Mouse (Mus musculus): ENCODE measurements at regions not wholly inside any gene's neighbourhood (a gene's known extent, or its start where the extent isn't known, plus 50 kb on each side); places are given as distances from the start of the nearest gene placed in this dataset.

DNA sequence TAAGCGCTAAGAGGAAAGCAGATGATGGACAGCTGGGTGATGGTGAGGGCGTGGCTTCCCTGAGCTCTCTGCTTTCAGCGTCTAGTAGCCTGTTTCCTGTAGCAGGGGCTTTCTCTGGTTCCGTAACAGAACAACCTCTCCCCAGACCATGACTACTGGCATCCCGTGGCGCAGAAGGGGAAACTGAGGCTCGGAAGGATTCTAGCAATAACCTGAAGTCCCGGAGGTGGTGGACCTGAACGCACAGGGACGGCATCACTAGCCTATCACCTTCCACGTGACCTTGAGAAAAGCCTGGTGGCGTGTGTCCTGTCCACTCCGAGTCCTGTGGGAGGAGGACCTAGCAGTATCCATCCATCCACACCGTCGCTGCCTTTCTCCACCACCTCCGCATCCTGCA is 208.1 kb downstream of the Gm26897 start:
- no peaks in the 10 kb centered on the region for H3K36me3 ChIP-seq (ENCODE audit: control insufficient read depth, insufficient read depth, low read length)
- no peak for ATAC-seq (ENCODE audit: insufficient read depth, low FRiP score)
- no peak overlapping the region for H3K9ac ChIP-seq (ENCODE audit: low read length)
- no peaks in the 10 kb centered on the region for H3K4me1 ChIP-seq (ENCODE audit: control insufficient read depth, insufficient read depth, low read length)
- H3K4me3 ChIP-seq (replicated peaks; ENCODE audit: low read length), result no peak overlapping the region
- 71% methylated on average over 16 of the region's 16 CpGs for WGBS
- H3K9me3 ChIP-seq (replicated peaks; ENCODE audit: control insufficient read depth, low read length), result no peaks in the 10 kb centered on the region
- no peak overlapping the region for H3K4me2 ChIP-seq (ENCODE audit: low read depth, low read length)
- no peaks in the 10 kb centered on the region for H3K27me3 ChIP-seq (ENCODE audit: control insufficient read depth, insufficient read depth, low read length)
- no peak overlapping the region for H3K27ac ChIP-seq (ENCODE audit: low read length)

DNA sequence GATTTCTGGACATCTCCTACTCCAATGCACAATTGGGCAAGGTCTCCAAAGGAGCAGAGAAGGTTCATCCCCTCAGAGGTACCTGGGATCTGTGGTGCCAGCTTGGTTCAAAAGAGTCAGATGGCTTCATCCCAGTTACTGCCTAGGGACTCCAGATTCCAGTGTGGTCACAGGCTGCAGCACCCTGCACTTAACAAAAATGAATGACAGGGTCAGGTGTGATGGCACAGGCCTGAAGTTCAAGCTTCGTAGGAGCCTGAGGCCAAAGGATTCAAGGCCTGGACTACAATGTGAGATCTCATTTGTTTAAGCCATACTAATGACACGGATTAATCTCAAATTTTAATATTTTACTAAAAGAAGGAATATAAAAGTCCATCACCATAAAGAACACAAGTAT is 209.1 kb downstream of the Gm26897 start:
- Histone ChIP-seq H3K4me3 (replicated peaks; ENCODE audit: low read length) (no peak overlapping the region), H3K9ac (ENCODE audit: low read length) (no peak overlapping the region), H3K27me3 (ENCODE audit: control insufficient read depth, insufficient read depth, low read length) (no peaks in the 10 kb centered on the region), H3K9me3 (replicated peaks; ENCODE audit: control insufficient read depth, low read length) (no peaks in the 10 kb centered on the region), H3K4me1 (ENCODE audit: control insufficient read depth, insufficient read depth, low read length) (no peaks in the 10 kb centered on the region), H3K36me3 (ENCODE audit: control insufficient read depth, insufficient read depth, low read length) (no peaks in the 10 kb centered on the region), H3K4me2 (ENCODE audit: low read depth, low read length) (no peak overlapping the region), H3K27ac (ENCODE audit: low read length) (no peak overlapping the region)
- WGBS, result 88% methylated on average over 2 of the region's 2 CpGs
- no peak for ATAC-seq (ENCODE audit: insufficient read depth, low FRiP score)

DNA sequence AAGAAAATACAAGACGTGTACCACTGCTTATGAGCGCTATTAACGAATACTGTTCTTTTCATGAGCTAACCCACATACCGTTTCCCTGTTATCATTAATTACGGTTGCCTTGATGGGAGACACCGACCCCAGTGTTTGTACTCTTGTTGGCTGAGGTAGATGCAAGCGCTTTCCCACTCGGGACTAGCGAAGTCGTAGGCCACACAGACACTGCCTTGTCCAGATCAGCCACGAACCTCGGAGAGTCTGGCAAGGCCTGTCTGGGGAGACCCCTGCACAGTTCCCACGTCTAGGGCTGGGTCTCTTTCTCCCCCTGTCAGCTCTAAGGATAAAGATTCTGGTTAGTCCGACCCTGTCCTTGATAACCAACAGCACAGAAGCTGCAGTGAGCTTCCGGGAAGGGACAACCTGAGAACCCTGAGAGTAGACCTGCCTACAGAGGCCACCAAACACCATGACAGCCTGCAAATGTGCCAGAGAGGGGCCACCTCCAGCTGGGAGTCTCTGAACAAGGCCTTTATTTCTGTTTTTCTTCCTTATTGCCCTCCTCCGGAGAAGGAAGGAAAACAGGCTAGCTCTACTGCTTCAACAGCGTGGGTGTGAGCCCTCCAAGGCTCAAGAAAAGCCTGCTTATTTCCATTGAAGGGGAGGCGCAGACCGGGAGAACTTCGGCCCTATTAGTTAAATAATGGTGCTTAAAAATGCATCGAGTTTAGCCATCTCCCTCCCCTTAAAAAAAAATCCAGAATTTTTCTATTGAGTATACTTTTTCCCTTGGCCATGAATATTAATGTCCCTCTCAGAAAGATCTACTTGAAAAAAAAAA is 209.8 kb downstream of the Gm26897 start:
- H3K27ac ChIP-seq (ENCODE audit: low read length), result no peak overlapping the region
- H3K4me3 ChIP-seq (replicated peaks; ENCODE audit: low read length), result no peak overlapping the region
- no peaks in the 10 kb centered on the region for H3K36me3 ChIP-seq (ENCODE audit: control insufficient read depth, insufficient read depth, low read length)
- no peak overlapping the region for H3K4me2 ChIP-seq (ENCODE audit: low read depth, low read length)
- no peaks in the 10 kb centered on the region for H3K27me3 ChIP-seq (ENCODE audit: control insufficient read depth, insufficient read depth, low read length)
- no peak overlapping the region for H3K9ac ChIP-seq (ENCODE audit: low read length)
- no peak for ATAC-seq (ENCODE audit: insufficient read depth, low FRiP score)
- 68% methylated on average over 21 of the region's 21 CpGs for WGBS
- H3K9me3 ChIP-seq (replicated peaks; ENCODE audit: control insufficient read depth, low read length), result no peaks in the 10 kb centered on the region
- no peaks in the 10 kb centered on the region for H3K4me1 ChIP-seq (ENCODE audit: control insufficient read depth, insufficient read depth, low read length)

DNA sequence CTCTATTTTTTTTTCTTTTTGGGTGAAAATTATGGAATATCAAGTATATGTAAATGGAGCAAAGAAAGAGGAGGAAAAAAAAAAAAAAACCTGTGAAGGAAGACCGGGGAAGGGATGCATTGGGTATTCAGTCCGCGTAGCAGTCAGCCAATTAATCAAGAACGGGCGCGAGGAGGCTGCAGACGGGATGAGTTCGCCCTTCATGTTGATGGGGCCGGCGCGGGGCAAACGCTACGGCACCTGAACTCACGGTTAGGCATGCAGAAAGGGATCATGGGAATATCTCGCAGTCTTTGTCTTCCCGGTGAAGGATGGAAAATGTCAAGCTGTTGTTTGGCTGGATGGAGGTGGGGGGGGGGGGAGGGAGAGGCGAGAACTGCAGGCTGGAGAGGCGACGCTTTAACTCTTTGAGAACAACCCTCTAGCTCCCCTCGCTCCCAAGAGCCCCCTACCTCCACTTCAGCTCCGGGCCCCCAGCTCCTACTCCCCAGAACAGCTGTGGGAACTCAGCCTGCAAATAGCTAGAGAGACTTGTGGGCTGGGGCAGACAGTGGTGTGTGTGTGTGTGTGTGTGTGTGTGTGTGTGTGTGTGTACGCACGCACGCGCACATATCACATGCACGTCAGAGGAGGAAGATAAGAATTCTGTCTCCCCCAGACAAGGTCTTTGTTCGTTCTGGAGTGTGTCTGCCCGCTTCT is 210.7 kb downstream of the Gm26897 start:
- peak; percentile 58; the same call in 1 of the 2 replicates for ATAC-seq (ENCODE audit: insufficient read depth, low FRiP score)
- H3K4me1 ChIP-seq (ENCODE audit: control insufficient read depth, insufficient read depth, low read length), result no peaks in the 10 kb centered on the region
- 22% methylated on average over 27 of the region's 28 CpGs for WGBS
- H3K36me3 ChIP-seq (ENCODE audit: control insufficient read depth, insufficient read depth, low read length), result no peaks in the 10 kb centered on the region
- H3K9me3 ChIP-seq (replicated peaks; ENCODE audit: control insufficient read depth, low read length), result no peaks in the 10 kb centered on the region
- no peaks in the 10 kb centered on the region for H3K27me3 ChIP-seq (ENCODE audit: control insufficient read depth, insufficient read depth, low read length)
- no peak overlapping the region for H3K27ac ChIP-seq (ENCODE audit: low read length)
- H3K4me3 ChIP-seq (replicated peaks; ENCODE audit: low read length), result 0 out of 2 replicates have a peak overlapping the region, but pooled peaks have one; percentile 2
- H3K4me2 ChIP-seq (ENCODE audit: low read depth, low read length), result peak overlapping the region; percentile 34
- H3K9ac ChIP-seq (ENCODE audit: low read length), result no peak overlapping the region

DNA sequence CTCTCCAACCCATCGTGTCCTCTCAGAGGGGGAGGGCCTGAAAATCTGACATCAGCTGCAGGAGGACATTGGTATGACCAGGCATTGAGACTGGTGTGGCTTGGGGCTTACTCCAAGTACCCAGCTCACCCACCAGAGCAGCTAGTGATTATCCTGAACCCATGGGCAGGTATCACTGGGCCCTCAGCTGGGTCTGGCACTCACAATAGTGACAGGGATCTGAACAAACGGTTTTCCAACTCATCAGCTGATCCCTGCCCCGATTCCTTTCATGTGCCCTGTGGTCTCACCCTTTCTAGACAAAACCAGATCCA is 211.2 kb downstream of the Gm26897 start:
- H3K9ac ChIP-seq (ENCODE audit: low read length), result no peak overlapping the region
- H3K36me3 ChIP-seq (ENCODE audit: control insufficient read depth, insufficient read depth, low read length), result no peaks in the 10 kb centered on the region
- no peak for ATAC-seq (ENCODE audit: insufficient read depth, low FRiP score)
- no peak overlapping the region for H3K4me2 ChIP-seq (ENCODE audit: low read depth, low read length)
- WGBS, result 52% methylated on average over 3 of the region's 3 CpGs
- H3K27ac ChIP-seq (ENCODE audit: low read length), result no peak overlapping the region
- H3K9me3 ChIP-seq (replicated peaks; ENCODE audit: control insufficient read depth, low read length), result no peaks in the 10 kb centered on the region
- no peaks in the 10 kb centered on the region for H3K4me1 ChIP-seq (ENCODE audit: control insufficient read depth, insufficient read depth, low read length)
- H3K4me3 ChIP-seq (replicated peaks; ENCODE audit: low read length), result no peak overlapping the region
- H3K27me3 ChIP-seq (ENCODE audit: control insufficient read depth, insufficient read depth, low read length), result no peaks in the 10 kb centered on the region

DNA sequence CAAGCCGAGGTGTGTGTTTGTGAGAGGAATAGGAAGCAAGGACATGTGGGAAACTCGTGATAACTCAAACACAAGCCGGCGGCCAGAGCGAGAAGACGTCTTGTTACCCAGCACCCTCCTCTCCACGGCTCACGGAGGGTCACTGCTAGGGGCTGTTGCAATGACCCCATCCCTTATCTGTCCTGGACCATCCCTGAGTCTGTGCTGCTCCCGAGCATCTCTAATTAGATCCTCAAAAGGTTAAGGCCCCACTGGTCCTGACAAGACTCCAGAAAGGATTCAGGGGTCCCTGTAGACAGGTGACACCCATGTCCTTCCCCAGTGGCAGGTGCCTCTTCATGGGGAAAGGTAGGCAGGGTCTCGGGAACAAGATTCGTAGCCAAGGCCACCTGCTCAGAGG is 212.6 kb downstream of the Gm26897 start:
- Histone ChIP-seq H3K4me2 (ENCODE audit: low read depth, low read length) (no peak overlapping the region), H3K9ac (ENCODE audit: low read length) (no peak overlapping the region), H3K4me1 (ENCODE audit: control insufficient read depth, insufficient read depth, low read length) (no peaks in the 10 kb centered on the region), H3K36me3 (ENCODE audit: control insufficient read depth, insufficient read depth, low read length) (no peaks in the 10 kb centered on the region), H3K9me3 (replicated peaks; ENCODE audit: control insufficient read depth, low read length) (no peaks in the 10 kb centered on the region), H3K4me3 (replicated peaks; ENCODE audit: low read length) (no peak overlapping the region), H3K27ac (ENCODE audit: low read length) (no peak overlapping the region), H3K27me3 (ENCODE audit: control insufficient read depth, insufficient read depth, low read length) (no peaks in the 10 kb centered on the region)
- ATAC-seq (ENCODE audit: insufficient read depth, low FRiP score), result no peak
- WGBS, result 85% methylated on average over 11 of the region's 11 CpGs

DNA sequence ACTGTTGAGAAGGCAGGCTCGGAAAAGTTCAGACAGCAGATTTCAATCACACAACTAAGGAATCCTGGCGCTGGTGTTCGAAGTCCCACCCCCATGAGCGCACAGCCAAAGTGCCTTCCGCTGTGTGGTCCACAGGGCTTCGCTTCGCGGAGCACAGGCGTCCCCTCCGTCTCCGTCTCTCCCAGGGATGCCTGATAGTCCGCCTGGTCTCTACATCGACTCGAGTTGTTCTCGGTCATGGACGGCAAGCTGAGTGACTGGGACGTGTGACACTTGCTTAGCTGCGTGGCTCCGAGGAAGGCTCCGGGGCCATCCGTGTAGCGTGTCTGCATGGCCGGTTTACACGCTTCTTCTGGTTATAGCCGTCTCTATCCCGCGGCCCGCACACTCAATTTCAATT is 224.0 kb downstream of the Gm26897 start:
- H3K27me3 ChIP-seq (ENCODE audit: control insufficient read depth, insufficient read depth, low read length), result no peaks in the 10 kb centered on the region
- H3K4me3 ChIP-seq (replicated peaks; ENCODE audit: low read length), result 0 out of 2 replicates have a peak overlapping the region, but pooled peaks have one; percentile 4
- ATAC-seq (ENCODE audit: insufficient read depth, low FRiP score), result no peak
- H3K4me2 ChIP-seq (ENCODE audit: low read depth, low read length), result no peak overlapping the region
- H3K9me3 ChIP-seq (replicated peaks; ENCODE audit: control insufficient read depth, low read length), result no peaks in the 10 kb centered on the region
- no peaks in the 10 kb centered on the region for H3K36me3 ChIP-seq (ENCODE audit: control insufficient read depth, insufficient read depth, low read length)
- no peak overlapping the region for H3K9ac ChIP-seq (ENCODE audit: low read length)
- no peaks in the 10 kb centered on the region for H3K4me1 ChIP-seq (ENCODE audit: control insufficient read depth, insufficient read depth, low read length)
- no peak overlapping the region for H3K27ac ChIP-seq (ENCODE audit: low read length)
- WGBS, result 64% methylated on average over 28 of the region's 28 CpGs

DNA sequence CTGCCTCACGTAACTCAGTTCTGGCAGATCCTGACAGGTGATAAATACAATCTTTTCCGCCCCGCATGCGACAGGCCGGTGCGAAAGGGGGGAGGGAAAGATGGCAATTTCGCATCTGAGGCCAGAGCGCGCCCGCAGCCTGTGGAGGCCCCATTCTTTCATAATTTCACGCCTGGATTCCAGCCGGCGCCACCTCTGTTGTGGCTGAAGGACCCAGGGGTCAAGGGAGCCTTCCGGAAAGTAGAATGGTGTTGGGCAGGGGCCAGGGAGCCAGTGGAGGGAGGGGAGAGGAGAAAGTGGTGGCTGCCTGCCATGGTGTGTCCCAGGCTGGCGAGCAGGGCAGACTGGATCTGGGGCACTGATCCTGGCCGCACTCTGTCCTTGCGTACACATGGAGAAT is 224.5 kb downstream of the Gm26897 start:
- Histone ChIP-seq H3K9me3 (replicated peaks; ENCODE audit: control insufficient read depth, low read length) (no peaks in the 10 kb centered on the region), H3K36me3 (ENCODE audit: control insufficient read depth, insufficient read depth, low read length) (no peaks in the 10 kb centered on the region), H3K4me1 (ENCODE audit: control insufficient read depth, insufficient read depth, low read length) (no peaks in the 10 kb centered on the region), H3K27ac (ENCODE audit: low read length) (no peak overlapping the region), H3K4me3 (replicated peaks; ENCODE audit: low read length) (no peak overlapping the region), H3K27me3 (ENCODE audit: control insufficient read depth, insufficient read depth, low read length) (no peaks in the 10 kb centered on the region), H3K4me2 (ENCODE audit: low read depth, low read length) (no peak overlapping the region), H3K9ac (ENCODE audit: low read length) (no peak overlapping the region)
- ATAC-seq (ENCODE audit: insufficient read depth, low FRiP score), result no peak
- 60% methylated on average over 17 of the region's 17 CpGs for WGBS

DNA sequence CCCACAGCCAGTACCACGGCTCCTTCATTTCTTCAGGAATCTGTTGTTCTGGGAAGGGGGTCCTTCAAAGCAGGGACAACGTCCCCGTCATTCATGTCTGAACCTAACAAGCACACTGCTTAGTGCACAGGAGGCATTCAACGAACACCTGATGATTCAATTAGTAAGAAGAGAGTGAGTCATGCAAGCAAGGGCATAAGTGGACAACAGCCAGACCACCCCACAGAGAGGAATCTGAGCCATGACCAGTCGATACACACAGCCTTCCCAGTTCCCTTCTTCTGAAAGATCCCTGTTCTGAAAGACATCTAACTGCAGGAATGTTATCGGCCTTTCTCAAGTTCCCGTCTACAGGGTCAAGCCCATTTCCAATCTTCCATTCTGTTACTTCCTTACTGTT is 231.6 kb downstream of the Gm26897 start:
- Histone ChIP-seq H3K4me2 (ENCODE audit: low read depth, low read length) (no peak overlapping the region), H3K36me3 (ENCODE audit: control insufficient read depth, insufficient read depth, low read length) (no peaks in the 10 kb centered on the region), H3K9ac (ENCODE audit: low read length) (no peak overlapping the region), H3K27ac (ENCODE audit: low read length) (no peak overlapping the region), H3K4me1 (ENCODE audit: control insufficient read depth, insufficient read depth, low read length) (no peaks in the 10 kb centered on the region), H3K27me3 (ENCODE audit: control insufficient read depth, insufficient read depth, low read length) (no peaks in the 10 kb centered on the region), H3K4me3 (replicated peaks; ENCODE audit: low read length) (no peak overlapping the region), H3K9me3 (replicated peaks; ENCODE audit: control insufficient read depth, low read length) (no peaks in the 10 kb centered on the region)
- WGBS, result 87% methylated on average over 7 of the region's 7 CpGs
- no peak for ATAC-seq (ENCODE audit: insufficient read depth, low FRiP score)
